Mouse (Mus musculus): ENCODE data around the gene Gm49333.

Gm49333 gene

DNA sequence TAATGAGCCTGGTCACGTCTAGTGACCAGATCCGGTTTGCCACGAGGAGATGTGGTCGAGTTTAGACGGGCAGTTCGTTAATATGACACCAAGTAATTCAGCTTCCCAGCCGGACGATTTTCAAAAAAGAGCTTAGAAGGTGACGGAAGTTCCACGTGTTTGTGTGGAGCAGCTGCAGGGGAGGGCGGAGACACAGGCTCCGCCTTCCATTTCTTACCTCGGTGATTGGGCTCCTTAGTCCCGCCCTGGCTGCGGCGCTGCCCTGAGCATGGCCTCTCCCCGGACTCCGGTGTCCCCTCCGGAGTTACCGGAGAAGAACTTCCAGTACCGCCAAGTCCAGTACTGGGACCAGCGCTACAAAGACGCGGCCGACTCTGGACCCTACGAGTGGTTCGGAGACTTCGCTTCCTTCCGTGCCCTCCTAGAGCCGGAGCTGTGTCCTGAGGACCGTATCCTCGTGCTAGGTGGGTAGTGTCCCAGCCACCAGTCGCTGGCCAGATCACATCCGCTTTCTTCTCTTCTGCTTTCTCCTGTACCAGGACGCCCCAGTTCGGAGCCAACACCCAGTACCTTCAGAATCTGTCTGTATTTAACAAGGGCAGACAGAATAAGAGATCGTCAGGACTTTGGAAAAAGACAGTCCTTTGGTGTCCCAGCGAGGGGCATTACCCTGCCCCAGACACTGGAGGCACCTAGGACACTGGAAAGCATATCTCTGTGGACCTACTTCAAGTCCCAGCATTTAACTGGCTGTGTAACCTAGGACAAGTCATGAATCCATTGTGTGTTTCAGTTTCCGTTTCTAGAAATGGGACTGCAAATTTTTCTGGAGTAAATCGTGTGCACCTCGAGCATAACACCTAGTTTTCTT lies at the start of gene Gm49333, which contains the start of the genes Eef1akmt4 and Alg3:
TSS of gene Gm49333 (plus strand) at position 254 of the 871 bp plus-strand sequence.
TSS of gene Eef1akmt4 (plus strand) at position 237 of the 871 bp plus-strand sequence.
TSS of gene Alg3 (minus strand) at position 379 of the 871 bp plus-strand sequence.
- peak; percentile 91 for DNase-seq (ENCODE audit: low spot score)

- no peak for DNase-seq (ENCODE audit: low spot score)
These were observed 46.3 kb upstream of the Gm49333 start for GRCm38 (mm10) chr16:20565075-20565474.

- no peak for DNase-seq (ENCODE audit: low spot score)
These were observed 22.0 kb upstream of the Gm49333 start, which contains the start of gene Vwa5b2 for GRCm38 (mm10) chr16:20589366-20589938. Vwa5b2 (plus strand) TSS chr16:20589471.

DNA sequence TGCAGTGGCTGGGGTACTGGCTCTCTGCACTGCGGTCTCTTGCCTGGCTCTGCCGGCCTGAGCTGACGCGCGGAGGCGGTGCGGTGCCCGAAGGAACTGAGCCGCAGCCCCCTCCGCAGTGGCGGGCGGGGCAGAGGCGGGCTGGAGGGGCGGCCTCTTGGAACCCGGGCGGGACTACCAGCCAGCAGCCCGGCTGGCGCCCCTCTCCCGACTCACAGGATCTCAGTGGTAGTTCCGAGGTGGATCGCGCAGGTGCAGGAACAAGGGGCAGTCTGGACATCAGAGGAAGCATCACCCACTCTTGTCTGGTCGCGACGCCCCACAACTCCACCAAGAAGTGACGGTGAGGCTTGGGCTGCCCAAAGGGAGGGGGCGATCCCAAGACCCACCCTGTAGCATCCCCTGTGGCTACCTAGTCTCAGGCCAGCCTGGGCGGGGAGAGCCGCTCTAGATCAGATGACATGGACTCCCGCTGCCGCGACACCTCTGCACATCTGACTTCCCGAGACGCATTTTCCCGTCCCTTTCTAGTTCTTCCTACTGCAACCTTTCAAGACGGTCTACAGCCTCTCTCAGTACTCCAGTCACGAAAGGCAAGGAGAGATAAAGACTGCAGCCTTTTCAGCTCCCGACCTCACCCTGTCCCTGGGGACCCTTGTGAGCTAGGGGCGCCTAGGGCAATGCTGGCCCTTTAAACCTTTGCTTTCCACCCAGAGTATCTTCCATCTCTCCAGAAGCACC lies 21.3 kb upstream of the Gm49333 start:
- DNase-seq (ENCODE audit: low spot score): peak; percentile 53

GRCm38 (mm10) chr16:20590680-20591038 lies 20.8 kb upstream of the Gm49333 start:
- peak; percentile 31 for DNase-seq (ENCODE audit: low spot score)

- no peak for DNase-seq (ENCODE audit: low spot score)
These were observed 20.2 kb upstream of the Gm49333 start for GRCm38 (mm10) chr16:20591076-20591705.

DNA sequence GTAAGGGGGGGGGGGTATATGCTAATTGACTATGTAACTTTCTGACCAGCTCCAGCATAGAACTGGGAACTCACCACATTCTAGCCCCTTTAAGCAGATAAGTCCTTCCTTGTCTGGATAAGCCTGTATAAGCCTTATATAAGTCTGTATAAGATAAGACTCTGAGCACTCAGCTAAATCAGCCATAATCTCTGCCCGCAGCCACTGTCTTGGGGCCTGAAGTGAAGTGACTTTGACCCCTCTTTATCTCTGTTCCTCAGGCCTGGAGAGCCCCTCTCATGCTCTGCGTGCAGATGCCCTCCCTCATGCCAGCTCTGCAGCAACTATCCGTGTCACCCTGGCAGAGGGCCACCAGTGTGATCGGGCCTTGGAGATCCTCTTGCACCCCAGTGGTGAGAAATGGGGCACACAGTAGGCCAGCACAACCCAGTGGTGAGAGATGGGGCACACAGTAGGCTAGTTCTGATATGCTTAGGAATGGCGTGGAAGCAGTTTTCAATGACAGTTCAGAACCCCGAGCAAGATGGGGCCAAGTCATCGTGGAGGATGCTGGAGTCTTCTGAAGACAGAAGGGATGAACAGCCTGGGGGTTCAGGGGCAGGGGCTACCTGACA lies 16.2 kb upstream of the Gm49333 start:
- DNase-seq (ENCODE audit: low spot score): no peak

DNA sequence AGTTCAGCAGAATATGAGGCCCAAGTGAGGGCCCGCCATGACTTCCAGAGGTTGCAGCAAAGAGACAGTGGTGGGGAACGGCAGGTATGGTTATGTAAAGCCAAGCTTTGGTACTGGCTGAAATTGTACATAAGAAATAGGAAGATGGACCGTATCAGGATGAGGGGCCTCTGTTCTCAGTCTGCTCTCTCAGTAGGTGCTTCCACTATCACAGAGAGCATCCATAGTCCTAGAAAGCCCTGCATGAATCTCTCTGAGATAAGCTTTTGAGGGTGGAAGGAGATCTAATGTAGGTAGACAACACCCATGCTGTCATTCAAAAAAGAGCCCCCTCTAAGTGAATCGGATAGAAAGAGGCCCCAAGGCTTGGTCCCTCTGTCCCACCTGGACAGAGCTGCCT lies 15.7 kb upstream of the Gm49333 start:
- DNase-seq (ENCODE audit: low spot score): no peak

DNA sequence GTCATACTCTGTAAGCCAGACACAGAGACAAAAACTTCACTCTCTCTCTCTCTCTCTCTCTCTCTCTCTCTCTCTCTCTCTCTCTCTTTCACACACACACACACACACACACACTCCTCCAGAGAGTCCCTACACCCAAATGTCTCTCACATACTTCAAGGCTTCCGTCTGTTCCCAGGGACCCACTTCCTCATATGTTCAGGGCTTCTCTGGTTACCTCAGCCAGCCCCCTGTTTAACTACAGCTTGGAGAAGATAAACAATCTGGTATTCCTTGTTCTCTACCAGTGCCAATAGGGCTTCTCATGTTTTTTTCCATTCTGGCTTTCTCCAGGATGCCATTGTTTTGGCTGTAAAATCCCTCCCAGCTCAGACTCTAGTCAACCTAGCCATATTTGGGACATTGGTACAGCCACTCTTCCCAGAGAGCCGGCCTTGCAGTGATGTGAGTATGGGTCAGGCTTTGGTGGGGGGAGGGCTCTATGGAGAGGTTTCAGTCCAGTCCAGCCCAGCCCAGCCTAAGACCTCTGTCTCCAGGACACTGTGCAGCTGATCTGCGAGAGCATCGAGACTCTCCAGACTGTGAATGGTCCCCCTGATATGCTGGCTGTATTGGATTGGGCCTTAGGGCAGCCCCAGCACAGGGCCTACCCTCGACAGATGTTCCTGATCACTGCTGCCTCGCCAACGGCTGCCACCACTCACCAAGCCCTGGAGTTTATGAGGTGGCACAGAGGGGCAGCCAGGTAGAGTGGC lies 14.5 kb upstream of the Gm49333 start:
- DNase-seq (ENCODE audit: low spot score): no peak

- DNase-seq (ENCODE audit: low spot score): no peak
These were observed 10.9 kb upstream of the Gm49333 start for GRCm38 (mm10) chr16:20600511-20600910.

DNA sequence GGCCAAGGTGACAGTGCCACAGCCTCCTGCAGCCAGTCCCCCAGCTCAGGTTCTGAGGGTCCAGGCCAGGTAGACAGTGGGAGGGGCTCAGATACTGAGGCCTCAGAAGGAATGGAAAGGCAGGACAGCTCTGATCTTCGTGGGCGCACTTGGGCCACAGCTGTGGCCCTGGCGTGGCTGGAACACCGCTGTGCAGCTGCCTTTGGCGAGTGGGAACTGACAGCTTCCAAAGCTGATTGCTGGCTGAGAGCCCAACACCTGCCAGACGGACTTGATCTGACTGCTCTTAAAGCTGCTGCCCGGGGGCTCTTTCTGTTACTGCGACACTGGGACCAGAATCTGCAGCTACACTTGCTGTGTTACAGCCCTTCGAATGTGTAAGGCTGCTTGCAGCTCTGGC lies 6.7 kb upstream of the Gm49333 start:
- no peak for DNase-seq (ENCODE audit: low spot score)

DNA sequence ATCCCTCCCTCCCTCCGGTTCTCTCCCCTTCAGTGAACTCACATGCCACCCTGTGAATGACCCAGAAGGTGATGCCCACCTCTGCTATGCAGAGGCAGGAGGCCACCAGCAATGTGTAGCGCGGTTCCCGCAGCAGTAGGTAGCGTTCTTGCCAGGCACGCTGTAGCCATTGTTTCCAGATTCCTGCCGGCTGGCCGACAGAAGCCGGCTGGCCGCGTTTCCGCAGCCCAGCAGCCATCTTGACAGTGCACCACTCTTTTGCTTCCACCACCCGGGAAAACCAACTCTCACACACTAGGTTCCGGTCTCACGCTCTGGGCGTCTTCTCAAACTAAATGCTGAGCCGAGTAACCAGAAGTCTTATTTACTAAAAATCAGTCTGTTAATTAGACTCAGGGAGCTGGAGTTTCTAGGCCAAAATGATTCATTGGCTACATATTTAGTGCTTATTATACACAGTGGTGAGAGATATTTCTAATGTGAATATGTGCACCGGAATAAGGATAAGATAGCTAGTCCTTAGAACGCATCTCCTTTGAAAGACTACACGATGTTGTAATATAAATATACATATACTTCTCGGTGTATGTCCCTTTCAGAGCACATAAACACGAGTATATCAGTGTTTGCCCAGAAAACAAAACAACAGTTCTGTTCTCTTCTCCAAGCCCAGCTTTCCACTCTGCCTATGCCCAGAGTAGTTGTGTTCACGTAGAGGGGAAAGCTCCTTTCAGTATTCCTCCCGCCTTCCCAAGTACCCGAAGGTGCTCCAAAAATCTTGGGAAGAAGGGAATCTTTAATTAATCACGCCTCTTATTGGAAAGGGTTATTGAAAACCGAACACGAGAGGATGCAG lies 681 bp upstream of the Gm49333 start:
- DNase-seq (ENCODE audit: low spot score): peak; percentile 86

- peak; percentile 48 for DNase-seq (ENCODE audit: low spot score)
These were observed 8.4 kb downstream of the Gm49333 start for GRCm38 (mm10) chr16:20619541-20620398.

DNA sequence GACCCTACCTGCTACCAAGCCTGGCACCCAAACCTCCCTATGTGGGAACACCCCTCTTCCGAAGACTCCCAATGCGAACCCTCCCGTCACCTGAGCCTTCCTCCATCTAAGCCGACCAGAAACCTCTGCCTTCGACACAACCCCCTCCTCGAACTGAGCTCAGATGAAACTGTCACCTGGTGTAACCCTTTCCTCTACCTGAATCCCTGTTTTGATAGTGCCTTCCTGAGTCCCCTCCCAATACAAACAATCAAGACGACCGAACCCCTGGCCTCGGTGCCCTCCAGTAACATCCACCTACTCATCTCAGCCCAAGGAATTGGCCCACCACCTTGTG lies 9.0 kb downstream of the Gm49333 start:
- DNase-seq (ENCODE audit: low spot score): no peak

- no peak for DNase-seq (ENCODE audit: low spot score)
These were observed 9.4 kb downstream of the Gm49333 start for GRCm38 (mm10) chr16:20620751-20621190.

DNA sequence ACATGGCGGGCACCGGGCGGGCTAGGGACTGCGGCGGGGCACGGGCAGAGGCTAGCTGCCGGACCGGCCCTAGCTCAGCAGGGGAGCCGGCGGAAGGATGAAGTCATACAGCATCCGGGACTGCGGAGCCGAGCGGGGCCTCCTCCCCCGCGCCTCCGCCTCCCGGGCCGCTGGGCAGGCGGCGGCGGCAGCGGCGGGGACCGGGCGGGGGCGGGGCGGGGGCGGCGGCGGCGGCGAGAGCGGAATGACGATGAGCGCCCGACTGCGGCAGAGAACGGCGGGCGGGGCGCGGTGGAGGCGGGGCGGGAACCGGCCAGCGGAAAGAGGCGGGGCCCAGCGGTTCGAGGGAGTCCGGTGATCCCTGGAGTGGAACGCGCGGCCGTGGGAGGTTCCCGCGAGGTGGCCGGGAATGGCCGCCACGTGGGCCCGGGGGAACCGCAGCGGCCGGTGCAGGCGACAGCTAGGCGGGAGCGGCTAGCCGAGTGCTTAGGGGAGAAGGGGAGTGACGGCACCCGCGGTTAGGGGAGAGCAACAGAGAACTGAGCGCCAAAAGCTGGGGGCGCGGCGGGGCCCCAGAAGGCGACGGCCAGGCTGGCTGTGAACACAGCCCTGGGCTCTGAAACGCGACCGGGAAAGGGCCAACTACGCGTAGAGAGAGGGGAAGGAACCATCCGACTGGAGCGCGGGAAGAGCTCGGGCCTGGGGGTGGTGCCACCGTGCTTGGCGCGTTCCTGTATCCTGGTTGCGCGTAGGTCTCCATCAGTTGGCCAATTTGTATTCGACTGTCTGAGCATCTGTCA lies 10.0 kb downstream of the Gm49333 start, which contains the start of gene Camk2n2:
TSS of gene Camk2n2 (minus strand) at position 97 of the 800 bp plus-strand sequence.
- DNase-seq (ENCODE audit: low spot score): peak; percentile 63

DNA sequence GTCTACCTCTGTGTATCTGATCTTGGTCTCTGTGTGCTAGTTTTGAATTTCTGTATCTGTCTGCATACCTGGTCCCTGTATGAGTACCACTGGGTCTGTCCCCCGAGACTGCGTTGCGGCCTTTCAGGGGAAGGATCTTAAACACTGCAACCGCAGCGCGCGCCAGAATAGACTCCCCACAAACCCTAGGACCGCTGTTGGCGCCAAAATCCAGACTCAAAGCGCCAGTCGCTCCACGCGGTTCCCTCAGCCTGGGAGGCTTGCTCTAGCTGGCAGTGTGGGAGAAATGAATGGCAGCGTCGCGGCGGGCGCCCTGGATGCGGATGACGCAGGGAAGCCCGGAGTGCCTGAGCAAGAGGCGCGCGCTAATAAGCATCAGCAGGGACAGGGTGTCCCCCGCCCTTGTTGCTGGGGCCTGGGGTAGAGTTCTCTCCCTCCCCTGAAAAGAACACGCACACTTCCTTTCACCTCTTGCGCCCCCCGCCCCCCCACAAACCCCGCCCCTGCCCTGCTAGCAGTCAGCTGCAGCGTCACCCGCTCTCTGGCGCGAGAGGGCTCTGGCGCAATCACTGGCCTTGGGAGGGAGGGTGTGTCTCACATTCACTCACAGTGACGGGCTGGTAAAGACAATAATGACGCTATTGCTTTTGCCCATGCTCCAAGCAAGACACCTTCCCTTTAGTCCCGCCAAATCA lies 10.7 kb downstream of the Gm49333 start:
- DNase-seq (ENCODE audit: low spot score): peak; percentile 80
